Mouse (Mus musculus) testis, adult 2 months (tissue): ENCODE measurements around the gene Galk1.

ENCODE experiments used
- CTCF ChIP-seq: fragments of 200-500 bp; IDR thresholded peaks from 2 replicates; pipeline ENCODE4 v1.5.1; 2012; ENCODE audit warnings: low read depth, mild to moderate bottlenecking, inconsistent platforms, low read length, moderate library complexity; ENCODE audit not compliant: control insufficient read depth, insufficient read depth, insufficient replicate concordance
- POLR2A ChIP-seq: fragments of 200-500 bp; IDR thresholded peaks from 2 replicates; pipeline ENCODE4 v1.6.1; 2012; ENCODE audit warnings: low read depth, mild to moderate bottlenecking, inconsistent platforms, low read length, moderate library complexity; ENCODE audit not compliant: control insufficient read depth

- TF ChIP-seq CTCF (no peak), POLR2A (no peak)
Measured at GRCm38 (mm10) chr11:116029086-116029865, 16.8 kb upstream of the Galk1 start.
